Mouse (Mus musculus): ENCODE results near the gene Mtss1l. TPM values are rescaled to one million over a fixed set of nuclear protein-coding genes. Genes with fewer than 3 reads are reported as not detected.

Mtss1l gene
- polyA plus RNA-seq, 1 experiment from 2014 or later: 5.9 TPM

GRCm38 (mm10) chr8:110721606-110722413 lies 534 bp downstream of the Mtss1l start:
- DNase-seq (ENCODE audit: low spot score) (peak; percentile 51), ATAC-seq (replicated peaks; ENCODE audit: low FRiP score) (peak; percentile 60)
- no peaks in the 10 kb centered on the region for H3K36me3 ChIP-seq (ENCODE audit: control insufficient read depth, insufficient read depth, low read length)
- peak overlapping the region; percentile 71 for H3K9ac ChIP-seq (ENCODE audit: low read depth, low read length)
- no peaks in the 10 kb centered on the region for H3K9me3 ChIP-seq (ENCODE audit: control insufficient read depth, low read length)
- H3K4me1 ChIP-seq (replicated peaks; ENCODE audit: control insufficient read depth, insufficient read depth, low read length): peaks cover 36% of the 10 kb centered on the region
- H3K27me3 ChIP-seq (replicated peaks; ENCODE audit: control insufficient read depth, insufficient read depth, low read length): peaks cover 25% of the 10 kb centered on the region
- peak overlapping the region; percentile 77 for H3K4me2 ChIP-seq
- H3K27ac ChIP-seq (ENCODE audit: low read depth, low read length): peak overlapping the region; percentile 73
- WGBS: 1% methylated on average over 56 of the region's 59 CpGs
- peak overlapping the region; percentile 74 for H3K4me3 ChIP-seq (ENCODE audit: low read depth, low read length)

- Histone ChIP-seq H3K4me1 (replicated peaks; ENCODE audit: control insufficient read depth, insufficient read depth, low read length) (peaks cover 36% of the 10 kb centered on the region), H3K4me2 (peak overlapping the region; percentile 77), H3K27me3 (replicated peaks; ENCODE audit: control insufficient read depth, insufficient read depth, low read length) (peaks cover 25% of the 10 kb centered on the region), H3K36me3 (ENCODE audit: control insufficient read depth, insufficient read depth, low read length) (0 out of 2 replicates have a peak, but pooled peaks cover 3% of the 10 kb centered on the region), H3K9me3 (ENCODE audit: control insufficient read depth, low read length) (no peaks in the 10 kb centered on the region), H3K27ac (ENCODE audit: low read depth, low read length) (no peak overlapping the region), H3K9ac (ENCODE audit: low read depth, low read length) (no peak overlapping the region; the same call in 1 of the 2 replicates), H3K4me3 (ENCODE audit: low read depth, low read length) (peak overlapping the region; percentile 74)
- no peak for DNase-seq (ENCODE audit: low spot score)
- ATAC-seq (replicated peaks; ENCODE audit: low FRiP score): no peak
- 67% methylated on average over 11 of the region's 11 CpGs for WGBS
These were observed 1.2 kb downstream of the Mtss1l start for GRCm38 (mm10) chr8:110722414-110723011.

- Histone ChIP-seq H3K4me3 (ENCODE audit: low read depth, low read length) (no peak overlapping the region), H3K27me3 (replicated peaks; ENCODE audit: control insufficient read depth, insufficient read depth, low read length) (peaks cover 25% of the 10 kb centered on the region), H3K9me3 (ENCODE audit: control insufficient read depth, low read length) (no peaks in the 10 kb centered on the region), H3K36me3 (ENCODE audit: control insufficient read depth, insufficient read depth, low read length) (peaks cover 8% of the 10 kb centered on the region; the same call in 1 of the 2 replicates), H3K4me1 (replicated peaks; ENCODE audit: control insufficient read depth, insufficient read depth, low read length) (peaks cover 26% of the 10 kb centered on the region), H3K4me2 (no peak overlapping the region), H3K9ac (ENCODE audit: low read depth, low read length) (no peak overlapping the region), H3K27ac (ENCODE audit: low read depth, low read length) (no peak overlapping the region)
- DNase-seq (ENCODE audit: low spot score) (no peak), ATAC-seq (replicated peaks; ENCODE audit: low FRiP score) (no peak)
- 64% methylated on average over 3 of the region's 3 CpGs for WGBS
These were observed 3.2 kb downstream of the Mtss1l start for GRCm38 (mm10) chr8:110724493-110724892.

GRCm38 (mm10) chr8:110725084-110725838 lies 4.0 kb downstream of the Mtss1l start:
- no peak for ATAC-seq (replicated peaks; ENCODE audit: low FRiP score)
- Histone ChIP-seq H3K4me2 (no peak overlapping the region), H3K36me3 (ENCODE audit: control insufficient read depth, insufficient read depth, low read length) (peaks cover 10% of the 10 kb centered on the region; the same call in 1 of the 2 replicates), H3K9me3 (ENCODE audit: control insufficient read depth, low read length) (no peaks in the 10 kb centered on the region), H3K9ac (ENCODE audit: low read depth, low read length) (no peak overlapping the region), H3K27me3 (replicated peaks; ENCODE audit: control insufficient read depth, insufficient read depth, low read length) (peaks cover 20% of the 10 kb centered on the region), H3K4me3 (ENCODE audit: low read depth, low read length) (no peak overlapping the region), H3K27ac (ENCODE audit: low read depth, low read length) (peak overlapping the region; percentile 21; the same call in 1 of the 2 replicates), H3K4me1 (replicated peaks; ENCODE audit: control insufficient read depth, insufficient read depth, low read length) (peaks cover 25% of the 10 kb centered on the region)
- no peak for DNase-seq (ENCODE audit: low spot score)
- 56% methylated on average over 7 of the region's 7 CpGs for WGBS

GRCm38 (mm10) chr8:110726893-110727292 lies 5.6 kb downstream of the Mtss1l start:
- Histone ChIP-seq H3K36me3 (ENCODE audit: control insufficient read depth, insufficient read depth, low read length) (peaks cover 11% of the 10 kb centered on the region; the same call in 1 of the 2 replicates), H3K4me3 (ENCODE audit: low read depth, low read length) (no peak overlapping the region), H3K27ac (ENCODE audit: low read depth, low read length) (no peak overlapping the region), H3K27me3 (replicated peaks; ENCODE audit: control insufficient read depth, insufficient read depth, low read length) (peaks cover 7% of the 10 kb centered on the region), H3K4me1 (replicated peaks; ENCODE audit: control insufficient read depth, insufficient read depth, low read length) (peaks cover 21% of the 10 kb centered on the region), H3K9ac (ENCODE audit: low read depth, low read length) (no peak overlapping the region), H3K4me2 (no peak overlapping the region), H3K9me3 (ENCODE audit: control insufficient read depth, low read length) (no peaks in the 10 kb centered on the region)
- WGBS: 14% methylated on average over 18 of the region's 18 CpGs
- DNase-seq (ENCODE audit: low spot score) (peak; percentile 64), ATAC-seq (replicated peaks; ENCODE audit: low FRiP score) (0 out of 2 replicates have a peak, but pooled peaks have one; percentile 18)

- whole genome bisulfite sequencing: 81% methylated on average over 8 of the region's 8 CpGs
- Histone ChIP-seq H3K4me3 (ENCODE audit: low read depth, low read length) (no peak overlapping the region), H3K4me1 (replicated peaks; ENCODE audit: control insufficient read depth, insufficient read depth, low read length) (peaks cover 2% of the 10 kb centered on the region; the same call in 1 of the 2 replicates), H3K27me3 (replicated peaks; ENCODE audit: control insufficient read depth, insufficient read depth, low read length) (no peaks in the 10 kb centered on the region), H3K9ac (ENCODE audit: low read depth, low read length) (no peak overlapping the region), H3K36me3 (ENCODE audit: control insufficient read depth, insufficient read depth, low read length) (peaks cover 15% of the 10 kb centered on the region; the same call in 1 of the 2 replicates), H3K9me3 (ENCODE audit: control insufficient read depth, low read length) (no peaks in the 10 kb centered on the region), H3K4me2 (no peak overlapping the region), H3K27ac (ENCODE audit: low read depth, low read length) (no peak overlapping the region)
- ATAC-seq (replicated peaks; ENCODE audit: low FRiP score) (no peak), DNase-seq (ENCODE audit: low spot score) (no peak)
These were observed 10.1 kb downstream of the Mtss1l start for GRCm38 (mm10) chr8:110731346-110731859.

GRCm38 (mm10) chr8:110733036-110733435 lies 11.8 kb downstream of the Mtss1l start:
- Histone ChIP-seq H3K36me3 (ENCODE audit: control insufficient read depth, insufficient read depth, low read length) (peaks cover 16% of the 10 kb centered on the region; the same call in 1 of the 2 replicates), H3K4me1 (replicated peaks; ENCODE audit: control insufficient read depth, insufficient read depth, low read length) (no peaks in the 10 kb centered on the region), H3K9me3 (ENCODE audit: control insufficient read depth, low read length) (no peaks in the 10 kb centered on the region), H3K27ac (ENCODE audit: low read depth, low read length) (no peak overlapping the region), H3K4me2 (no peak overlapping the region), H3K4me3 (ENCODE audit: low read depth, low read length) (no peak overlapping the region), H3K9ac (ENCODE audit: low read depth, low read length) (no peak overlapping the region), H3K27me3 (replicated peaks; ENCODE audit: control insufficient read depth, insufficient read depth, low read length) (no peaks in the 10 kb centered on the region)
- ATAC-seq (replicated peaks; ENCODE audit: low FRiP score): no peak
- no peak for DNase-seq (ENCODE audit: low spot score)
- 86% methylated on average over 8 of the region's 8 CpGs for WGBS

- Histone ChIP-seq H3K36me3 (ENCODE audit: control insufficient read depth, insufficient read depth, low read length) (peaks cover 21% of the 10 kb centered on the region), H3K4me3 (ENCODE audit: low read depth, low read length) (no peak overlapping the region), H3K27ac (ENCODE audit: low read depth, low read length) (no peak overlapping the region), H3K27me3 (replicated peaks; ENCODE audit: control insufficient read depth, insufficient read depth, low read length) (no peaks in the 10 kb centered on the region), H3K9me3 (ENCODE audit: control insufficient read depth, low read length) (no peaks in the 10 kb centered on the region), H3K9ac (ENCODE audit: low read depth, low read length) (no peak overlapping the region), H3K4me1 (replicated peaks; ENCODE audit: control insufficient read depth, insufficient read depth, low read length) (no peaks in the 10 kb centered on the region), H3K4me2 (no peak overlapping the region)
- ATAC-seq (replicated peaks; ENCODE audit: low FRiP score) (no peak), DNase-seq (ENCODE audit: low spot score) (no peak)
- 90% methylated on average over 35 of the region's 35 CpGs for WGBS
These were observed 17.4 kb downstream of the Mtss1l start for GRCm38 (mm10) chr8:110738591-110739195.

Data from liver, embryonic 11.5 days (tissue).